Mouse (Mus musculus) cerebellum, postnatal 10 days (tissue): ENCODE measurements around the gene Senp5.
A peak's percentile ranks its signal among the peaks of the same experiment; 100 is the strongest.

Experiments used
- DNase-seq, 2 experiments: peaks; one replicate each; pipeline ENCODE4 v3.0.0; 2021; ENCODE audit warnings: mixed read lengths in 2 of 2

The Senp5 gene

DNA sequence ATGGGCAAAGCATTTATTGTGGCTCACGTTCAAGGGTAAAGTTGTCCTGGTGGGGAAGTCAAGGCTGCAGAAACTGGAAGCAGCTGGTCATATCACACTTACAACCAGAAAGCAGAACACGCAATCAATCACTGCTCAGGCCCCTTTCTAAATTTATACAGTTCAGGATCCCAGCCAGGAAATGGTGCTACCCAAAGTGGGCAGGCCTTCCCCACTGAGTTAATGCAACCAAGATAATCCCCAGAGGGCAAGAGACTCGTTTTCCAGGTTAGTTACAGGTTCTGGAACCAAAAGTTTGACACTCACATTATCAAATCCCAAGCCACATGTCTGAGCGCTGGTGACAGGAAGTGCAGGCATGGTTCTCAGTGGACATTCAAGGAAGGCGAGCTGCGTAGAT lies 64.2 kb downstream of the Senp5 start:
- no peak for DNase-seq

DNA sequence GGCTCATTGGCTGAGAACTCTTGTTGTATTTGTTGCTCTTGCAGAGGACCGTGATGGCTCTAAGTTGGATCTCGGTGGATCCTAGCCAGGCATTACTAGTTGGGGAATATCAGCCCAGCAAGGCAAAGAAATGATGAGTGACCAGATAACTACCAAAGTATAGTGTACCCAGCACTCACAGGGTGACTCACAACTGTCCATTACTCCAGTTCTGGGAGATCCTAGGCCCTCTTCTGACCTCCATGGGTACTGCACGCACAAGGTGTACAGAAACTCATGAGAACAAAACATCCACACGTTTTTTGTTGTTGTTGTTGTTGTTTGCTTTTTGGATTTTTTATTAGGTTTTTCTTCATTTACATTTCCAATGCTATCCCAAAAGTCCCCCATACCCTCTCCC lies 66.5 kb downstream of the Senp5 start:
- DNase-seq = no peak

DNA sequence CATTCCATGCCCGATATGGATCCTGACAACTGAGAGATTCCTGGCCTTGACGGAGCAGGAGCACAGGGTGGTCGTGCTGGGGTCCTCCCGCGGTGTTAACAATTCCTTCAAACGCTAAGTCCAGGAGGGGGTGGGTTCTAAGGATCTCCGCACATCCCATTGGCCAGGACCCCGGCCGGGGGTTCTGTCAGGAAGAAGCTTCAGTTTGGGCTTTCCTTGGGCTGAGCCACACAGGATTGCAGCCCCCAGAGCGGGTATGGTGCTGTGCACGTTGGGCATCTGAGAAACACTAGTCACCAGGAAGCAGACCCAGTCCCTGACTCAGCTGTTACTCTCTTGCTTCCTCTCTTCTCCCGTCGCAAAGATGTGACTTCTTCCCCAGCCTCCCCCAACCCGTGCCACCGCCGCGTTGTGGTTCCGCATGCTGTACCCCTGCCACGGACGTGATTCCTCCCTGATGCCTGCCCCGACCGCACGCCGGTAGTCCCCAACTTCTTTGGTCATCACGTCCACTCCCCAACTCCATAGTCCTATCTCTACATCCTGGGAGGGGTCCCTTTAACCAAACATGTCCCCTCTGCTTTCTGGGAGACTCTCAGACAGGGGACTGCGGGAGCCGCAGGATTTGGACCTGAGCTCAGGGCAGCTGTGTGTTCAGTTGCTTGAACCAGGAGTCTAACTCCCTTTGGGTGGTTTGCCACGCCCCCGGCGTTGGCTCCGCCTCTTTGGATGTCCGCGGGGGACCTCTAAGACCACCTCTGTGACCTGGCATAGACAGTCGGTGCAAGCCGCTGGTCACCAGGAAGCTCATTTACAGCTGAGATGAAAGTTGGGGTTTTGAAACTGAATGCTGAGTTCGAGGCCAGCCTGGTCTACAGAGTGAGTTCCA lies 67.8 kb downstream of the Senp5 start:
- peak; percentile 54 to 59 for DNase-seq

DNA sequence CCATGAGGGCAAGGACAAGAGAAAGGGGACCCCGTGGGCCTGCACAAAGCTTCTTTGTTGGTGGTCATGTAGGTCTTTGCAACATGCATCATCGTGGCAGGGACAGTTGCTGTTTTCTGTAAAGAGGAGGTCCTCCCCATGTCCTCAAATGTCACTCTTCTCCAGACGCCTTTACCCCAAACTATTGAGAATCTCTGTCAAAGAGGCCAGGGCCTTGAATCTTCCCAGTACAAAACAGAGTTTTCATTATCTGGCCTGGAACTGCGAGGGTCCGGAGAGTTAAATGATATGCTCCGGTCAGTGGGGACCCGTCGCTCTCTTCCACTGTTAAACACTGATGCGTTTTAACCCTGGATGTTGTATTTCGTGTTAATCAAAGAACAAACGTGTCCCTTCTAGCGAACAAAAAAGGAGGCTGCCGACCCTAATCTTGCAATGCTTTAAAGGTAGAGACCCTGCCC lies 68.5 kb downstream of the Senp5 start:
- peak in 1 of 2 experiments; percentile 51 for DNase-seq

DNA sequence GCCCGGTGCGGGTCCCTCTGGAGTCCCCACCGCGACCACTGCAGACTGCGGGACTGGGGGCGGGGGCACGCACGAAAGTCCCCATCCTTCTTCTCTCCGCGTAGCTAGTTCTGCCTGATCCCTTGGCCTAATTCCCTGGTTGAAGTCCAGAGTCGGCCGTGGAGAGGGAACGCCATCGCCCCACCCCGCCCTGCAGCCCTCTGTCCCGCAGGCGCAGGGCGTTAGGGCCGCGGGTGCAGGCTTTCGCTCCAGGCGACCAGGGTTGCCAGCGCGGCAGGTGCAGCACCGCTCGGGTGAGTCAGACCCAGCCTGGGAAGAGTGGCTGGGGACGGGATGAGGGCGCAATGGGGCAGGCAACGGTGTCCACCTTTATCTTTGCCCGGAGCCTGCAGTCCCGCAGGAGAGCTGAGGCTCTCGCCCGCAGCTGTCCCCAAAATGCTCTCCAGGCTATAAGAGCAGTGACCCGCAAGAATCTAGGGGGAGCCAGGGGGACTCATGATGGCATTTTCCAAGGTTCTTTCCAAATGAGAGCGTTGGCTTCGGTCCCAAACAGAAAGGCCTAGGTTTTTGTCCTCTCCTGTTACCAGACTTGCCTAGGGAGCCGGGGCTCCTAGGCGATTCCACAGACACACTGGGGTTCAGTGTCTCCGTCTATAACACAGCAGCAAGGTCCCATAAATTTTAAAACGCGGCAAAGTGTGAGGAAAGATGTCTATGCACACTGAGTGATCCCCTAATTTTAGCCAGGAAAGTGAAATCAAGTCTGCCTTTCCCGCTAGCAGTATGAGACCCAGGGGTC lies 69.1 kb downstream of the Senp5 start, which contains the start of gene Pigz:
Gene Pigz, plus strand, starts transcription at position 101 of the 799 bp plus-strand sequence.
- peak; percentile 84 to 87 for DNase-seq

DNA sequence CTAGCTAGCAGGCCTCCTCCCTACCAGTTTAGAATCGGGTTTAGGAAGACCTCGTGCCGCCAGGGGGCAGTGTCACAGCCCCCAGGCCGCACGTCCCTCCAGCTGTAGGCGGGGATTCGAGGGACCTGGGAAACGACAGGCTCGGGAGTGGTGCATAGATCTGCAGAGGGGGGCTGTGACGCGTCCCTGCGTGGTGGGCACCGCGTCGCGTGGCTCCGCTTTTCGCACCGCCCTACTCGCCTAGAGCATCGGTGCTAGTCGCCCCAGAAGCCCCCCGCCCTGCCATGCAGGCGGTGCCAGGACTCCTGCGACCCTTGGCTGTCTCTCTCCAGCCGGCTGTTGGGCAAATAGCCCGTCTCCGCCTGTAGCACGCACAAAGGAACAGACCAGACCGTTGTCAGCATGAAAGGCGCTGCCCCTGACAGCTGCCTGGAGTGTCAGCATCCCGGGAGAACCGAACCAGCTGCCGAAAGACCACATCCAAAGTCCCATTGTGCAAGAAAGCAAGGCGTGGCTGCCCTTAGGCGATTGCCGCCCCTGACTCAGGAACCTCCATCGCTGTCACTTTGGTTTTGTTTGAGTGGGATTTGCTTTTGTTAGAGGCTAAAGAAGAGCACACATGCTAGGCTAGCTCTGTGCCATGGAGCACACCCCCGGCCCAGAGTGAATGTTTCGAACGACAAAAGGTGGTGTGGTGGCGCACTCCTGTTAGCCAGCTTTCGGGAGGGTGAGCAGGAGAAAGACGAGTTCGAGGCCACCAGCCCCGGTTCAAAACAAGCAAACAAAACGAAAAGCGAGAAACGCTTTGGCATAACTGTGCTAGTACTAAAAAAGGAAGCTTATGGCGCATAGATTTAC lies 70.0 kb downstream of the Senp5 start:
- peak; percentile 96 to 98 for DNase-seq

DNA sequence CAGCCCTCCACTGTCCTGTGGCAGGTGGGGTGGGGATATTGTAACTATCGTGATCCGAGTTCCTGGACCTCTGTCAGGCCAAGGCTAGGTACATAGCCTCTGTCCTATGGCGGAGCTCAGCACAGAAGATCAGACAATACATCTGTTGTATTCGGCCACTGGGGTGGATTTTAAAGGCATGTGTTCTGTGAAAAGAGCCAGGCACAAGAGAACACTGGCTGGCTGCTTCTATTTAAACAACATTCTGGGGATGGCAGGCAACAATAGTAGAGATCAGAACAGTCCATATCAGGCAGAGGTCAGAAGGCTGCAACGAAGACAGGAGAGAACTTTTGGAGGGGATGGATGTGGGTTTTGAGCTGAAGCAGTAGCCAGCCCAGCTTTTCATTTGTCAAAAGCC lies 70.8 kb downstream of the Senp5 start:
- peak in 1 of 2 experiments; percentile 34 for DNase-seq

DNA sequence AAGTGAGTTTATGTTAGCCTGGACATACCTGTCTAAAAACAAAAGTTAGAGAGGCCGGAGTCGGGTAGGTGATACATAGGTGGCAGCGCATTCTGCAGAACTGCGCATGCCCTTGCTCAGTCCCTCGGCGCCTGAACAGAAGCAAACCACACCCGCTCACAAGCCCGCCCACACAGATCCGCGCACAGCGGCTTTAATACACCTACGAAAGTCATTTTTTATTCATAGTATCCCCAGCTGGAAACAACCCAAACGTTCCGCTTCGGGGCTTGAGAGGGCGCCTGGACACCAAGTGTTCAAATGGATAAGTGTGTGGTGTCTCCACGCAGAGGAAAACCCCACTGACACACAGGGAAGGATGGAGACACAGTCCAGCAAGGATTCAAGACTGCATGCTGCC lies 71.8 kb downstream of the Senp5 start:
- DNase-seq = peak in 1 of 2 experiments; percentile 22

DNA sequence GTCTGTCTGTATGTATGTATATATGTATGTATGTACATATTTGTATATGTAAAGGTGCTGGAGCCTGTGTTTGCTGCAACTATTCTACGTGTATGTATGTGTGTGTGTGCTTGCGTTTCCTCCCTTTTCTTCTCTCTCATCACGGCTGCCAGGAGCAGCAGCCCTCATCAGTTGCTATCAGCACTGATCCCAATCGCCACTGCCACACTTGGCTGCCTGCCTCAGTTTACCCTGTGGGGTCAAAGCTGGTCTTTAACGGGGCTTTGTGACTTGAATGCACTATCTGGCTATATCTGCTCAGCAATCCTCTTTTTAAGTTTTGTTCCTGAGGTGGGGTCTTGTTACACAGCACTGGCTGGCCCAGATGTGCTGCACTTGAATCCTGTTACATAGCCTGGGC lies 75.7 kb downstream of the Senp5 start:
- DNase-seq = no peak

DNA sequence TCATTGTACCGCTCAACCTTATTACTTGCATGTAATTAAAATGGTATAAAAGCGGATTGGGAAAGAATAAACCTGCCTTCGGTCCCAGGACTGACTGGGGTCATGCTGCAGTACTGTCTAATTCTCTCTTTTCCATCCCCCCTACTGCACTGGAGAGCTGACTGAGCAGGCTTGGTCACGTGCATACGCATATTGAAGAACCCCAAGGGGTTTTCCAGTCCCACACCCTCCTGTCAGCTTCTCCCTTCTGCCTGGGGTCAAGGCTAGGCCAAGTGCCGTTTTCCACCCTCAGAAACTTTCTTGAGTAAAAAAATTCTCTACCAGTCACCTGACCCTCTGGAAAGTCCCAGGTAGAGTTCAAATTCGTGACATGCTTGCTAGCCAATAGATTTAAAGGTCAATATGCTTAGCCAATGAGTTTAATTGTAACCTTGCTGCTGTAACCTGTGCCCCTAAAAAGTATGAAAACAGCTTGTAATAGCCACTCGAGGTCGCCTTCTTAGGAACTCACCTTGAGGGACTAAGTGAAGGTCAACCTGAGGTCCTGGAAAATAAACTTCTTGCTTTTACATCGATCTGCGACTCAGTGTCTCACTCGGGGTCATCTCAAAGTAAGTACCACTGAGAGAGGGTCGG lies 76.4 kb downstream of the Senp5 start:
- no peak for DNase-seq

DNA sequence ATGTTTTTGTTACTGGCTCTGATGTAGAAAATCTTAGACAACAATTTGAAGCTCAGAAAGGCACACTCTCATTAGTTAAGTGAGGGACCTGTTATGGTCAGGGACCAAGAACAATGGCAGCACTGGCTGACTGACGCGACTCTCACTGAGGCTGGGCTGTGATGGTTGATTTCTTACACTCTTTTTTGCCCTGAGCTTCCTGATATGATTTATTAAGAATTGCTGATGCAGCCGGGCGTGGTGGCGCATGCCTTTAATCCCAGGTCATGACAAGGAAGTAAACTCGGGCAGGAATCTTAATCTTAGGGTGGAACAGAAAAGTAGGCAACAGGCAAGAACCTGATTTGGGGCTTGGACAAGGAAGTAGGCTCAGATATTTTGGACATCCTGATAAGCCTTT lies 77.0 kb downstream of the Senp5 start:
- DNase-seq = no peak

DNA sequence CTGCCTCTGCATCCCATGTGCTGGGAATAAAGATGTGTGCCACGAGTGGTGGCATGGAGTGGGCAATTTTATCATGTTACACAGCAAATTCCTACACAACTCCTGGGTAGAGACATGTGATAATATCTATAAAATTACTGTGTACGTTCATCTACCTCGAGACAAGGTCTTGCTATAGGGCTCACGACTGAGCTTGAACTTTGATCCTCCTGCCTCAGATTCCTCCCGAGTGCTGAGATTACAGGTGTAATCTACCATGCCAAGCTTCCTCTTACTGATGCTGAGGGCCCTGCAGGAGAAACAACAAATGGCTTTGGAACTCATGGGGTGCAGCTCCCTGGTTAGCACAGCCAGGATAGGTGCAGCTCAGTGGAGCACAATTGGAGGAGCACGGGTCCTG lies 78.7 kb downstream of the Senp5 start:
- no peak for DNase-seq

DNA sequence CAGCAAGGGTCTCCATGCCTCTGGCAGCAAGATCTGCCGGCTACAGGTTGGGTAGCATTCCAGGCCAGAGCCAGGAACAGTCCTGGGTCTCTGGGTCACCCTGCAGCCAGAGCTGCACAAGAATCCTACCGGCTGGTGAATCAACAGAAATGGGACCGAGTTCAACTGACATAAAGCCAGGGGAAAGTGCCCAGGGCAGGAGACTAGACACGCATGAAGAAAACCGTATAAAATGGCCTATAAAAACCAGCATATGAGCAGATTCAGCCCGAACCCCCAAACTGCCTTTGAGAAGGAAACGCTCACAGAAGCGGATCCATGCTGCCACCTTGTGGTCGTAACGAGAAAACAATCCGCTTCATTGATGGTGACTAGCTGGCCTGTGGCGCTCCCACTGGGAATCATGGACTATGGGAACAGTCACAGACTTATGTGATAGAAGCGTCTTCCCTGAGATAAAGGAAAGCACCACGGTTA lies 84.8 kb downstream of the Senp5 start:
- DNase-seq = peak; percentile 89 to 91

DNA sequence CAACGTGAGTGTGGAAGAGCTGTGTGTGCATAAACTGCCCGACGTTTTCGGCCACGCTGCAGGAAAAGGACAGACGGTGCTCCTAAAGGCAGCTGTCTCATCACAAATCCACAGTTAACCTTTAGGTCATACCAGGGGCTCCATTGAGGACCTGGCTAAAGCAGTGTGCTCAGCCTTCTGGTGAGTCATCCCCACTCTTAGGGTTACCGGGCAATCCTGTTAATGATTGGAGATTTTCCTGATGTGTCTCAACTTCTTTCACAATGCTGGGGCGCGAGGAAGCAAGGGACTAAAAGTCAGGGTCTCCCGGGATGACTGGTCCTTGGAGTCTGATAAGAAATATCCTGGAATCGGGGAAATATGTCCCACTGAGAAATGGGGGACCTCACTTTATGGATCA lies 85.3 kb downstream of the Senp5 start:
- no peak for DNase-seq

DNA sequence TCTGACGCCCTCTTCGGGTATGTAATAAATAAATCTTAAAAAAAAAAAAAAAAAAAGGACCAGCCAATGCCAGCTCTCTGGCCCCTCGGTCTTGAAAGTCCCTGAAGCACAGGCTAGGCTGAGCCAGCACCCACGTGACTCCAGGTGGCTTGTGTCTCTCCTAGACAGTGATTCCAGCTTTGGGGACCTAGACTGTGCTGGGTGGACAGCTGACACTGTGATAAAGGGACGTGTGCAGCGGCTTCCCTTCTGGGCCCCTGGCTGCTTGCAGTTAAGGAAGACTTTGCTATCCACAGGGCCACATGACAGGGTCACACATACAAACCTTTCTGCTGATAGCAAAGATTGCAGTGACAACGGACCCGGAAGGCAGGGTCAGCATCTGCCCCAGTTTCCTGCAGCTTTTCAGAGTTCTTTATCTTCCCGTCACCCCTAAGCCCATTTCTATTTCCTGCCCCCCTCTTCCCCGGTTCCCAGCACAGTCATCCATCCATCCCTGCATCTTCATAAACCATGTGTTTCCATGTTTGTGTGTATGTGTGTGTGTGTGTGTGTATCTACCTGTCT lies 92.7 kb downstream of the Senp5 start:
- DNase-seq = no peak
